9 mouse cellular contexts compared by ENCODE assay signal in the genomic region with DNA sequence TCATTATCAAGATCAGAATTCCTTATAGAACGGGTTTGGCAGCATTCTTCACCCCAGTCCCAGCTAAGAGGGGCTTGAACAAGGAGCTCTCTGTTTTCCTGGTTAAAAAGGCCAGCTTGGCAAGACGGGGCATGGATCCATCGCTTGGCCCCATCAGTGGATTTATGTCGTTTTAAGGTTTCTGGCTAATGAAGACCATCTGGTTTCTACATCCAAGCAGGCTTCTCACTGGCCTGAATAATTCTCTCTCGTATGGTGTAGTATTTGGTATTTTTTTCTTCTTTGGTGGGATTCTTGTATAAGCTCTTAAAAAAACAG. TPM values are rescaled to one million over a fixed set of nuclear protein-coding genes. Genes with fewer than 3 reads are reported as not detected.
DNase-seq lines count a peak whose midpoint lies in the region; ATAC-seq and TF ChIP-seq lines count a peak whose summit lies in the region.
"Had no signal": no experiment of that assay in that cellular context is flagged by ENCODE, and none has a peak within 500 bp of the region (broad histone marks: within the 10 kb centered on the region; RNA-seq: fewer than 3 reads in every experiment).

No protein-coding gene starts in this region.

- no peak for TF ChIP-seq POLR2A in thymus, adult 2 months (IDR thresholded peaks at IDR 0.05; ENCODE audit: control insufficient read depth, extremely low read depth, insufficient read depth, low read length, poor library complexity)

- 38% methylated on average over 5 of the region's 5 CpGs for WGBS in intestine, embryonic 14.5 days
- 24% methylated on average over 5 of the region's 5 CpGs for WGBS in intestine, postnatal 0 days
- 84% methylated on average over 5 of the region's 5 CpGs for WGBS in thymus, adult 2 months

- no peaks in the 10 kb centered on the region for H3K36me3 ChIP-seq in intestine, embryonic 14.5 days (ENCODE audit: control insufficient read depth, insufficient read depth, low read length)
- H3K36me3 ChIP-seq in intestine, postnatal 0 days (ENCODE audit: control insufficient read depth, insufficient read depth) = no peaks in the 10 kb centered on the region
- H3K36me3 ChIP-seq in thymus, adult 2 months (ENCODE audit: control insufficient read depth, insufficient read depth, low read length) = no peaks in the 10 kb centered on the region

- DNase-seq in intestine, embryonic 14.5 days (ENCODE audit: low spot score) = no peak
- DNase-seq in R1 (ENCODE audit: low read depth, low spot score) = peak; percentile 21
- peak; percentile 43 for DNase-seq in embryo, embryonic 11.5 days (ENCODE audit: low read depth, low spot score)
- DNase-seq in hindlimb bud, embryonic 11.5 days (ENCODE audit: extremely low spot score, low read depth, low spot score) = peak; percentile 66
- no peak for DNase-seq in thymus, adult 2 months
- DNase-seq in right cerebral cortex, adult 18-20 months = no peak
- DNase-seq in thymus, postnatal 0 days (ENCODE audit: low spot score) = no peak

- no peaks in the 10 kb centered on the region for H3K27me3 ChIP-seq in intestine, embryonic 14.5 days (replicated peaks; ENCODE audit: control insufficient read depth, insufficient read depth, low read length)
- H3K27me3 ChIP-seq in intestine, postnatal 0 days (replicated peaks; ENCODE audit: control insufficient read depth, insufficient read depth, low read length) = no peaks in the 10 kb centered on the region
- no peaks in the 10 kb centered on the region for H3K27me3 ChIP-seq in thymus, adult 2 months (ENCODE audit: control insufficient read depth, insufficient read depth, low read length)

- peaks cover 3% of the 10 kb centered on the region; the same call in 1 of the 2 replicates for H3K9me3 ChIP-seq in intestine, embryonic 14.5 days (ENCODE audit: control insufficient read depth, low read length)
- H3K9me3 ChIP-seq in intestine, postnatal 0 days (ENCODE audit: control insufficient read depth) = no peaks in the 10 kb centered on the region

- no peak overlapping the region for H3K4me3 ChIP-seq in intestine, embryonic 14.5 days (ENCODE audit: low read depth, low read length)
- no peak overlapping the region for H3K4me3 ChIP-seq in intestine, postnatal 0 days (ENCODE audit: low read depth, low read length)
- H3K4me3 ChIP-seq in thymus, adult 2 months (ENCODE audit: control insufficient read depth, insufficient read depth, low read length) = no peak overlapping the region

- TF ChIP-seq CTCF in intestine, postnatal 0 days (IDR thresholded peaks at IDR 0.05; ENCODE audit: low read depth) = no peak
- no peak for TF ChIP-seq CTCF in thymus, adult 2 months (IDR thresholded peaks at IDR 0.05; ENCODE audit: borderline replicate concordance, control insufficient read depth, extremely low read depth, insufficient read depth, low read length, poor library complexity)

- H3K27ac ChIP-seq in intestine, embryonic 14.5 days (ENCODE audit: low read depth) = peak overlapping the region; percentile 38; the same call in 1 of the 2 replicates
- H3K27ac ChIP-seq in intestine, postnatal 0 days (ENCODE audit: low read depth, low read length) = no peak overlapping the region
- no peak overlapping the region for H3K27ac ChIP-seq in thymus, adult 2 months (ENCODE audit: control insufficient read depth, insufficient read depth, low read length)
- H3K27ac ChIP-seq: macrophage had no signal

- H3K4me1 ChIP-seq in intestine, embryonic 14.5 days (replicated peaks; ENCODE audit: control insufficient read depth, insufficient read depth, low read length) = peaks cover 21% of the 10 kb centered on the region
- H3K4me1 ChIP-seq in intestine, postnatal 0 days (replicated peaks; ENCODE audit: control insufficient read depth, insufficient read depth, low read length) = peaks cover 9% of the 10 kb centered on the region
- no peaks in the 10 kb centered on the region for H3K4me1 ChIP-seq in thymus, adult 2 months (replicated peaks; ENCODE audit: control insufficient read depth, insufficient read depth, low read length)

- H3K9ac ChIP-seq in intestine, embryonic 14.5 days (ENCODE audit: low read length) = no peak overlapping the region
- no peak overlapping the region for H3K9ac ChIP-seq in intestine, postnatal 0 days (ENCODE audit: low read depth, low read length)

- no peak overlapping the region for H3K4me2 ChIP-seq in intestine, embryonic 14.5 days (ENCODE audit: low read length)
- H3K4me2 ChIP-seq in intestine, postnatal 0 days (replicated peaks; ENCODE audit: low read depth) = no peak overlapping the region

- ATAC-seq in intestine, embryonic 14.5 days (replicated peaks; ENCODE audit: low FRiP score, low TSS enrichment, low read depth) = no peak; the same call in 1 of the 2 replicates
- no peak for ATAC-seq in intestine, postnatal 0 days

RNA-seq across cellular contexts. Expression of a gene that starts 45.3 kb away (rescaled TPM):
- polyA plus RNA-seq in intestine, embryonic 14.5 days (2014; fragmentation: Nextera tagmentation; extraction: Ambion mirVana) = 123 and 132 TPM in 2 replicates
- polyA plus RNA-seq in intestine, postnatal 0 days (2015; fragmentation: Nextera tagmentation; extraction: Ambion mirVana) = 191 and 203 TPM in 2 replicates
- 58.4 and 59.8 TPM in 2 replicates for polyA plus RNA-seq in thymus, adult 2 months (2012; rRNA removed)
- polyA plus RNA-seq in thymus, postnatal 0 days (2015; fragmentation: Nextera tagmentation; extraction: Ambion mirVana) = 32.8 and 37.1 TPM in 2 replicates

Comparison
In these comparisons a context has a peak if more than half of its experiments do, and no peak if none do; other contexts are left out.
1. DNase-seq: peak in R1 (single experiment), embryo, embryonic 11.5 days (single experiment) and hindlimb bud, embryonic 11.5 days (single experiment); none in intestine, embryonic 14.5 days (single experiment), thymus, adult 2 months (single experiment), right cerebral cortex, adult 18-20 months (single experiment) and thymus, postnatal 0 days (single experiment).